Mouse (Mus musculus) heart, postnatal 14 days (tissue): ENCODE data around the gene Gm15085. TPM values are rescaled to one million over a fixed set of nuclear protein-coding genes. Genes with fewer than 3 reads are reported as not detected.
"Not testable (repeated sequence)": the region's sequence is repeated elsewhere in the genome, so short reads cannot be mapped to it uniquely, and the experiment has no call there.

Experiments
- DNase-seq, 2 experiments: peaks; one replicate each; pipeline ENCODE4 v3.0.0; 2021 to 2022
- intact Hi-C: fragments of 180-260 bp; cut with DNase I; formaldehyde crosslinking; loops from one replicate; pipeline ENCODE4 v1.15.1; 2025
- long read RNA-seq, 2 experiments: library from polyadenylated mRNA; stranded (forward); transcript quantifications; one replicate each; pipeline ENCODE4 v2.0.0; 2021
- total RNA-seq, 2 experiments: library from RNA; stranded (reverse); gene quantifications; 2 replicates each; pipeline ENCODE4 v1.2.3; 2021

The Gm15085 gene
- not detected for total RNA-seq
- long read RNA-seq, experiment 1 = 0 reads
- long read RNA-seq, experiment 2 = 0 reads

GRCm38 (mm10) chrX:149447317-149447716 is at the start of gene Gm15085:
TSS of gene Gm15085 (plus strand) at chrX:149447617.
- DNase-seq, intact Hi-C loops: not testable (repeated sequence)

Other genes starting within 250 kb of the Gm15085 start
- not detected for gene Gm15093, start 175.2 kb upstream of the Gm15085 start, total RNA-seq
- gene Gm10439, start 147.0 kb downstream of the Gm15085 start, total RNA-seq = not detected